Mouse (Mus musculus) lung, postnatal 0 days (tissue): ENCODE results near the gene Kif5a.

ENCODE experiments used
- CTCF ChIP-seq: IDR thresholded peaks from 2 replicates; pipeline ENCODE4 v1.5.1; 2016; ENCODE audit warnings: antibody characterized with exemption, mild to moderate bottlenecking
- EP300 ChIP-seq: IDR thresholded peaks from 2 replicates; pipeline ENCODE4 v1.6.1; 2016; ENCODE audit warnings: antibody characterized with exemption, mild to moderate bottlenecking, control low read depth

DNA sequence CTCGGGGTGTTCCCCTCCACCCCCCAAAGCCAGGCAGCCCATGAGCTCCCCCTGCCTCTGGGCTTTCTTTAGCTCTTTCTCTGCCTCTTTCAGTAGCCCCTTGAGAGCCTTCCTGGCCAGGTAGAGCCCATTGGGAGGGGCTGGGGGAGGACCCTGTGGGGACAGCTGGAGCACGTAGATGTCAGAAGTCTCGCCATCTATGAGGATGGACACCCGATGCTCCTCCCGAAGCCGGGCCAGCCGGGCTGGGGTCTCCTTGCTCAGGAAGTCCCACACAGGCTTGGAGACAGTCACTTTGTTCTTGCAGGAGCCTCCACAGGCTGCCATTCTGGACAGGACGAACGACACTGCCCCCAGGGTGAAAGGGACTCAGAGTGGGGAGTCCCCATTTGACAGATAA is 70.1 kb downstream of the Kif5a start:
- TF ChIP-seq CTCF: no peak
- TF ChIP-seq EP300: no peak
